Mouse (Mus musculus) myocyte (in vitro differentiated cells): Measurements from ENCODE around the gene Psmd3. TPM values are rescaled to one million over a fixed set of nuclear protein-coding genes. Genes with fewer than 3 reads are reported as not detected.

ENCODE experiments used
- H3K27me3 ChIP-seq: one replicate; pipeline ENCODE4 v1.6.1; 2011; ENCODE audit not compliant: control insufficient read depth, insufficient read depth, insufficient read length
- H3K36me3 ChIP-seq: one replicate; pipeline ENCODE4 v1.6.1; 2011; ENCODE audit not compliant: control insufficient read depth, insufficient read depth
- H3K4me2 ChIP-seq: one replicate; pipeline ENCODE4 v1.6.1; 2011; ENCODE audit warnings: low read depth, control low read depth
- H3K4me3 ChIP-seq: one replicate; pipeline ENCODE4 v1.5.1; 2011; ENCODE audit warnings: mild to moderate bottlenecking, control low read depth, moderate library complexity
- H3K79me2 ChIP-seq: one replicate; pipeline ENCODE4 v1.6.1; 2011; ENCODE audit not compliant: control insufficient read depth, insufficient read depth
- H3ac ChIP-seq: one replicate; pipeline ENCODE4 v1.6.1; 2011; ENCODE audit not compliant: control insufficient read depth, insufficient read length
- CEBPB ChIP-seq: IDR thresholded peaks from 2 replicates; pipeline ENCODE4 v1.6.1; 2011; ENCODE audit warnings: mild to moderate bottlenecking, moderate library complexity; ENCODE audit not compliant: poor library complexity, insufficient read depth, severe bottlenecking
- E2F4 ChIP-seq: IDR thresholded peaks from one replicate; pipeline ENCODE4 v1.6.1; 2011; ENCODE audit warnings: mild to moderate bottlenecking, control low read depth, moderate library complexity; ENCODE audit not compliant: insufficient read depth
- MAX ChIP-seq: IDR thresholded peaks from one replicate; pipeline ENCODE4 v1.6.1; 2011; ENCODE audit warnings: low read depth, mild to moderate bottlenecking, control low read depth
- MYOD1 ChIP-seq, 3 experiments: IDR thresholded peaks; one replicate each; pipeline ENCODE4 v1.6.1; 2011; ENCODE audit warnings: control low read depth in 2 of 3, low read depth in 2 of 3, mild to moderate bottlenecking in 2 of 3, moderate library complexity in 1 of 3; ENCODE audit not compliant: insufficient read length in 2 of 3, control insufficient read depth in 1 of 3
- MYOG ChIP-seq, 3 experiments: IDR thresholded peaks; one replicate each; pipeline ENCODE4 v1.6.1; 2011; ENCODE audit warnings: control low read depth in 2 of 3, low read depth in 2 of 3, mild to moderate bottlenecking in 2 of 3; ENCODE audit not compliant: insufficient read length in 2 of 3, control insufficient read depth in 1 of 3, insufficient read depth in 1 of 3
- POLR2A ChIP-seq: IDR thresholded peaks from one replicate; pipeline ENCODE4 v1.6.1; 2011; ENCODE audit warnings: low read depth, mild to moderate bottlenecking, control low read depth, moderate library complexity; ENCODE audit not compliant: insufficient read length
- POLR2AphosphoS2 ChIP-seq: IDR thresholded peaks from one replicate; pipeline ENCODE4 v1.6.1; 2011; ENCODE audit warnings: low read depth, control low read depth; ENCODE audit not compliant: insufficient read length
- REST ChIP-seq: IDR thresholded peaks from one replicate; pipeline ENCODE4 v1.6.1; 2011; ENCODE audit warnings: mild to moderate bottlenecking, control low read depth, moderate library complexity; ENCODE audit not compliant: insufficient read depth, insufficient read length
- SRF ChIP-seq: IDR thresholded peaks from one replicate; pipeline ENCODE4 v1.6.1; 2011; ENCODE audit warnings: low read depth; ENCODE audit not compliant: control insufficient read depth, insufficient read length
- TCF12 ChIP-seq: IDR thresholded peaks from one replicate; pipeline ENCODE4 v1.6.1; 2011; ENCODE audit warnings: mild to moderate bottlenecking, control low read depth; ENCODE audit not compliant: poor library complexity, insufficient read depth, severe bottlenecking
- TCF3 ChIP-seq: IDR thresholded peaks from one replicate; pipeline ENCODE4 v1.6.1; 2011; ENCODE audit warnings: low read depth, control low read depth; ENCODE audit not compliant: insufficient read length
- USF1 ChIP-seq: IDR thresholded peaks from one replicate; pipeline ENCODE4 v1.6.1; 2011; ENCODE audit warnings: low read depth, mild to moderate bottlenecking, control low read depth, moderate library complexity
- polyA plus RNA-seq: library from polyadenylated mRNA; unstranded; fragments of >200 nt; fragmentation: generic; extraction: Trizol; gene quantifications from one replicate; pipeline ENCODE4 v1.2.1, GENCODE M21; 2012; ENCODE audit warnings: missing spikeins

Psmd3 gene
- polyA plus RNA-seq, 1 experiment: 250 TPM

DNA sequence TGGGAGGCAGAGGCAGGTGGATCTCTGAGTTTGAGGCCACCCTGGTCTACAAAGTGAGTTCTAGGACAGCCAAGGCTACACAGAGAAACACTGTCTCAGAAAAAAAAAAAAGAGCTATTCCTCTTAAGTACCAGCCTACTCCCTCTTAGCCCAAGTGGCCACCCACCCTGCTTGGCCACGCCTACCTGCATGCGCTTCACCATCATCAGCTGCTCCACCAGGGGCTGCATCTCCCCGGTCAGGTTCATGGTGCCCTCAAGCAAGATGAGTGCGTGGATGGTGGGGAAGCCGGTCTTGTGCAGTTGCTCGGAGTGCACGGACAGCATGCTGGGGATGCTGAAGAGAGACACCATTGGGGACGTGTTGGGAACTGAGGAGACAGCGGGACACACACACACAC, 33.6 kb downstream of the Psmd3 start:
- H3K27me3 ChIP-seq: no peaks in the 10 kb centered on the region
- H3K4me2 ChIP-seq: no peak overlapping the region
- no peak overlapping the region for H3ac ChIP-seq
- H3K4me3 ChIP-seq: no peak overlapping the region
- H3K36me3 ChIP-seq: peaks cover 6% of the 10 kb centered on the region
- TF ChIP-seq E2F4 (no peak), TCF3 (no peak), USF1 (no peak), POLR2AphosphoS2 (no peak), MAX (no peak), CEBPB (no peak), MYOG (IDR thresholded peaks at IDR 0.05; ENCODE audit: control insufficient read depth in 1 of 3, insufficient read depth in 1 of 3, insufficient read length in 2 of 3, low read depth in 2 of 3) (no peak), POLR2A (no peak)
- no peaks in the 10 kb centered on the region for H3K79me2 ChIP-seq

DNA sequence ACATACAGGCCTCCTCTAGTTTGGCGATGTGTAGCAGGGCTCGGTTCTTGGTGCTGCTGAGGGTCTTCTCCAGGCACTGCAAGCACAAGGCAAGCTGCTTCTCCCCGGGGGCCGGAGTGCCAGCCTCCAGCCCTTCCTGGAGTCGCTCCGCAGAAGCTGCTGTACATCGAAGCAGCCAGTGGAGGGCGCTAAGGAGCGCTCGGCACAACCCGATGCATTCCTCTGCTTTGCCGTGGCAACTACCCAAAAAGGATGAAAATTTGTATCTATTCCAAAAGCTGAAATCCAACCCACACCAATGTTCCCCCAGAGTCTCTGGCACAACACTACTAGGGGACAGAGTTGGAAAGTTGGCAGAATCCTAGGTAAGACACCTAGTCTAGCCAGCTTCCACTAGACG, 35.5 kb downstream of the Psmd3 start:
- Histone ChIP-seq H3K36me3 (peaks cover 6% of the 10 kb centered on the region), H3K4me2 (no peak overlapping the region), H3K27me3 (no peaks in the 10 kb centered on the region), H3K4me3 (no peak overlapping the region), H3ac (no peak overlapping the region), H3K79me2 (no peaks in the 10 kb centered on the region)
- no peak for TF ChIP-seq MYOG (IDR thresholded peaks at IDR 0.05; ENCODE audit: control insufficient read depth in 1 of 3, insufficient read depth in 1 of 3, insufficient read length in 2 of 3, low read depth in 2 of 3)
- no peak for TF ChIP-seq SRF
- TF ChIP-seq CEBPB: no peak
- no peak for TF ChIP-seq MYOD1 (IDR thresholded peaks at IDR 0.05; ENCODE audit: control insufficient read depth in 1 of 3, insufficient read length in 2 of 3, low read depth in 2 of 3)
- TF ChIP-seq USF1: no peak

DNA sequence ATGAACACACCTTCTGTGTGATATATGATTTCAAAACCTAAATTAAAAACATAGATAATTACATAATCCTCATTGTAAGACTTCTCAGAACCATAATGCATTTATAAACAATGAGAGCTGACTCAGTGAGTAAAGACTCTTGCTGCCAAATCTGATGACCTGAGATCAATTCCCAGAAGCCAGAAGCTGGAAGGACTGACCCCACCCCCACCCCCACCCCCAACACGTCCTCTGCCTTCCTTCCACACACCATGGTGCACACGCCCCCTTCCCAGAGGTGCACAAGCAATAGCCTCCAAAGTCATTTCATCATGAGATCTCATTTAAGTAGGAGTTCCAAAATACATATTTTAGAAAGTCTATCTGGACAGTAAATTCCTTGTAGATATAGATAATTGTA, 38.4 kb downstream of the Psmd3 start:
- no peak overlapping the region for H3ac ChIP-seq
- H3K79me2 ChIP-seq: no peaks in the 10 kb centered on the region
- no peak for TF ChIP-seq CEBPB
- no peaks in the 10 kb centered on the region for H3K27me3 ChIP-seq
- no peak overlapping the region for H3K4me3 ChIP-seq
- no peak overlapping the region for H3K4me2 ChIP-seq
- H3K36me3 ChIP-seq: no peaks in the 10 kb centered on the region

DNA sequence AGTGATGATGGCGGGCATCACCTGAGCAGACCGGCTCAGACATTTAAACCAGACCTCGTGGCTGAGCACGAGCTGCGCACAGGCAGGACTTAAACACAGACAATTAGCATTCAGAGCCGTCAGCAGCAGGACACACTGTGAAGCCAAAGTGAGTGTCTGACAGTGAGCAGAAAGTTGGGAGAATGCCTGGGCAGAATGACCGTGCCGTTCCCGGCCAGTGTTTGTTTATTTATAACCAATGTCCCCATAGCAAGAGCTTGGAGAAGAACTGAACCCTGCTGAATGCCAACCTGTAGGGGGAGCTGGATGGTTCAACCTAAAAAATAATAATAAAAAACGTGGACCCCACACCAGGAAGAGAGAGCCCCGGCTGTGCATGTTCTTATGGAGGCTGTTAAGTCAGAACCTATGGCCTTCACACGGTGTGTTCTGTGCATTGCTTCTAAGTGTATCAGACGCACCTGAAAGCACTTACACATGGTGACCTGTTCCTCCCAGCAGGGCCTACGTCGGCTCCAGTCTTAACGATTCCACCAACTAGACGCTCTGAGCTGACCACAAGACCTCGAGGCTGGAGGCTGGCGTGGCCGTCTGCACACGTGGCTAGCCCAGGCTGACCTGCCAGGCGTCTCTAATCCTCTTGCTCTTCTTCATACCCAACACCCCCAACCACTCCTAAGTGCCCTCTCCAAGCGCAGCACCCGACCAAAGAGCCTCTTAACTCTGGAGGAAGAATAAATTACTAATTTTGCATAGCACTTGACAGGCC, 39.3 kb downstream of the Psmd3 start:
- no peak for TF ChIP-seq REST
- TF ChIP-seq MYOG (IDR thresholded peaks at IDR 0.05; ENCODE audit: control insufficient read depth in 1 of 3, insufficient read depth in 1 of 3, insufficient read length in 2 of 3, low read depth in 2 of 3): no peak
- no peak for TF ChIP-seq MYOD1 (IDR thresholded peaks at IDR 0.05; ENCODE audit: control insufficient read depth in 1 of 3, insufficient read length in 2 of 3, low read depth in 2 of 3)
- TF ChIP-seq CEBPB: no peak
- TF ChIP-seq E2F4: no peak
- TF ChIP-seq TCF12: no peak
- TF ChIP-seq POLR2A: no peak
- TF ChIP-seq USF1: no peak
- no peak for TF ChIP-seq TCF3
- TF ChIP-seq POLR2AphosphoS2: no peak
- no peak for TF ChIP-seq MAX
- no peak for TF ChIP-seq SRF
- Histone ChIP-seq H3K27me3 (no peaks in the 10 kb centered on the region), H3ac (no peak overlapping the region), H3K4me2 (no peak overlapping the region), H3K79me2 (no peaks in the 10 kb centered on the region), H3K36me3 (no peaks in the 10 kb centered on the region), H3K4me3 (no peak overlapping the region)

DNA sequence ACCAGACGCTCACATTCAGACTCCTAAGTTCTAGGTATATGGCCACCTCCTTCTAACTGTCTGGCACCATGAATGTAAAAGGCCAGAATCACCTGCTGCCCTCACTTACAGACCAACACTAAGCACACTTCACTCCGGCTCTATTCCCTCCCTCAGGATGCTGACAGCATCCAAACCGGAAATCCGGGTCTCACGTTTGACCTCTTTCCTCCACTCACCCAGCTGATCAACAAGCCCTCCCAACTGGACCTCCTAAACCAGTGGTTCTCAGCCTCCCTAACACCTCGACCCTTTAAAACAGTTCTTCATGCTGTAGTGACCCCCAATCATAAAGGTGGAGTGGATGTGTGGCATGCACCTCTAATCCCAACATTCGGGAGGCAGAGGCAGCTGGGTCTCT, 40.7 kb downstream of the Psmd3 start:
- H3K36me3 ChIP-seq: peaks cover 10% of the 10 kb centered on the region
- no peak overlapping the region for H3K4me3 ChIP-seq
- H3K27me3 ChIP-seq: no peaks in the 10 kb centered on the region
- H3ac ChIP-seq: no peak overlapping the region
- H3K79me2 ChIP-seq: no peaks in the 10 kb centered on the region
- TF ChIP-seq E2F4 (no peak), MAX (no peak), USF1 (no peak), TCF3 (no peak), POLR2AphosphoS2 (no peak), REST (no peak), CEBPB (no peak), MYOG (IDR thresholded peaks at IDR 0.05; ENCODE audit: control insufficient read depth in 1 of 3, insufficient read depth in 1 of 3, insufficient read length in 2 of 3, low read depth in 2 of 3) (no peak), TCF12 (no peak), MYOD1 (IDR thresholded peaks at IDR 0.05; ENCODE audit: control insufficient read depth in 1 of 3, insufficient read length in 2 of 3, low read depth in 2 of 3) (no peak), POLR2A (no peak), SRF (no peak)
- no peak overlapping the region for H3K4me2 ChIP-seq
